Mouse (Mus musculus): ENCODE results near the gene Chchd6. TPM values are rescaled to one million over a fixed set of nuclear protein-coding genes. Genes with fewer than 3 reads are reported as not detected.
A peak's percentile ranks its signal among the peaks of the same experiment; 100 is the strongest.

Chchd6 gene
- polyA plus RNA-seq, 1 experiment from 2014 or later = 63.0 TPM

DNA sequence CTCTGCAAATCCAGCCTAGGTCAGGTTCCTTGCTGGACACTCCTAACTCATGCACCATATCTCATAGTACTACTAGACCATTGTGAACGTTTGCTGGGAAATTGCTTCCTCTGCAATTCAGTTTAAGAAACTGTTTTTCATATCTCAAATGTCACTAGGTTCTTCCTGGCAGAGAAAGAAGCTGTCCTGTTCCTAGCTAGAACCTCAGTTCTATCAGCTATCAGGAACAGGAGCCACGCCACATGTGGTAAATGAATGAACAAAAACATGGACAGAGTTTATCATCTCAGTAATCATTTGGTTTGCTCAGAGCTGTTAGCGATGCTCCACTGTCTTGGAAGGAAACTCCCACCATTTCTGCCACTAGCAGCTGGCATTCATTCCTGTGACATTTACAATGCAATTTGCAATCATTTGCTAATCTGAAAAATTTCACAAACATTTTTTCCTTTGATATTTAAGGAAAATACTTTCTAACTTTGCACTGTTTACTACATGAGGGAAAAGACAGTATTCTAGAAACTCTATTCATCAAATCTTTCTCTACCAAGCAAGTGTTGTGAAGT is 179.3 kb downstream of the Chchd6 start:
- WGBS = 75% methylated on average over 3 of the region's 3 CpGs
- no peak overlapping the region for H3K27ac ChIP-seq (replicated peaks; ENCODE audit: low read depth, low read length)
- no peak for DNase-seq (ENCODE audit: low spot score)
- no peaks in the 10 kb centered on the region for H3K36me3 ChIP-seq (replicated peaks; ENCODE audit: control insufficient read depth, insufficient read depth, low read depth, low read length)
- H3K4me3 ChIP-seq (ENCODE audit: low read depth, low read length) = no peak overlapping the region
- no peak overlapping the region for H3K4me2 ChIP-seq (ENCODE audit: low read depth, low read length)
- no peak for ATAC-seq (replicated peaks; ENCODE audit: insufficient number of reproducible peaks, low FRiP score, low TSS enrichment, low read depth)
- H3K27me3 ChIP-seq (ENCODE audit: control insufficient read depth, insufficient read depth, low read length) = no peaks in the 10 kb centered on the region
- H3K9ac ChIP-seq (replicated peaks; ENCODE audit: low read length) = no peak overlapping the region
- H3K4me1 ChIP-seq (ENCODE audit: control insufficient read depth, insufficient read depth, low read length) = no peaks in the 10 kb centered on the region
- H3K9me3 ChIP-seq (replicated peaks; ENCODE audit: control insufficient read depth, low read length) = no peaks in the 10 kb centered on the region

DNA sequence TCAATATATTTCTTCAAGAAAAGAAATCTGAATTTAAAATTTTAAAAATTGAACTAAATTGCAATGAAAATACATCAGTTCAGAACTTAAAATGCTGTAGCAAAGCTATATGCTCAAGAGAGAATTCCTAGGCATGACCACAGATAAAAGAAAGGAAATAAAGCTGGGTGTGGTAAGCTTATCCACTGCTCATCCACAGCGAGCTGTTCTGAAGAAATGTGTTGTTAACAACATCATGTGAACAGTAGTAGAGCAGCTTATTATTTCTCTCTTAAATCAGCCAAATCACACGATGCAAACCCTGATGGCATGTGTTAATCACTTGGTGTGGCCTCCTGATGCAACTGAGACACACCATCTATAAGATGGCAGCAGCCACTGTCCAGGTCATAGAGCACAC is 180.4 kb downstream of the Chchd6 start:
- WGBS = 80% methylated on average over 2 of the region's 2 CpGs
- no peaks in the 10 kb centered on the region for H3K9me3 ChIP-seq (replicated peaks; ENCODE audit: control insufficient read depth, low read length)
- H3K27ac ChIP-seq (replicated peaks; ENCODE audit: low read depth, low read length) = no peak overlapping the region
- ATAC-seq (replicated peaks; ENCODE audit: insufficient number of reproducible peaks, low FRiP score, low TSS enrichment, low read depth) (no peak), DNase-seq (ENCODE audit: low spot score) (no peak)
- no peaks in the 10 kb centered on the region for H3K27me3 ChIP-seq (ENCODE audit: control insufficient read depth, insufficient read depth, low read length)
- H3K36me3 ChIP-seq (replicated peaks; ENCODE audit: control insufficient read depth, insufficient read depth, low read depth, low read length) = no peaks in the 10 kb centered on the region
- H3K4me1 ChIP-seq (ENCODE audit: control insufficient read depth, insufficient read depth, low read length) = no peaks in the 10 kb centered on the region
- no peak overlapping the region for H3K4me3 ChIP-seq (ENCODE audit: low read depth, low read length)
- H3K4me2 ChIP-seq (ENCODE audit: low read depth, low read length) = no peak overlapping the region
- H3K9ac ChIP-seq (replicated peaks; ENCODE audit: low read length) = no peak overlapping the region

DNA sequence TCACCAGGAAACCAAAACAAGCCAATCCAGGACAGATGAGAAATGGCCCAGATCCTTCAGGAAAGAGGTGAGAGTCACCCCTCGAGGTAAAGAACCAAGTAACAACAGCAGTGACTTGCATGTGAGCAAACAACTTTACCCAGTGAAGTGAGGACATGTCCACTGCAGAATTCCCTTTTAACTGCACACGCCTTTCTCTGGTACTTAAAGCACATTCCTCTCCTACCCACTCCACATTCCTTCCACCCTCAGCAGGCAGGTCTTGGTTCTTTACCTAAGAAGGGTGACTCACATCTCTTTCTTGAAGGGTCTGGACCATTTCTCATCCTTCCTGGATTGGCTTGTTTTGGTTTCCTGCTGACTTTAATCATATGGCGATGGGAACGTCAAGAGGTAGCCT is 181.3 kb downstream of the Chchd6 start:
- no peak for DNase-seq (ENCODE audit: low spot score)
- Histone ChIP-seq H3K36me3 (replicated peaks; ENCODE audit: control insufficient read depth, insufficient read depth, low read depth, low read length) (no peaks in the 10 kb centered on the region), H3K4me2 (ENCODE audit: low read depth, low read length) (no peak overlapping the region), H3K9ac (replicated peaks; ENCODE audit: low read length) (no peak overlapping the region), H3K27ac (replicated peaks; ENCODE audit: low read depth, low read length) (no peak overlapping the region), H3K4me1 (ENCODE audit: control insufficient read depth, insufficient read depth, low read length) (no peaks in the 10 kb centered on the region), H3K27me3 (ENCODE audit: control insufficient read depth, insufficient read depth, low read length) (no peaks in the 10 kb centered on the region), H3K4me3 (ENCODE audit: low read depth, low read length) (no peak overlapping the region), H3K9me3 (replicated peaks; ENCODE audit: control insufficient read depth, low read length) (no peaks in the 10 kb centered on the region)
- WGBS = 86% methylated on average over 4 of the region's 4 CpGs
- ATAC-seq (replicated peaks; ENCODE audit: insufficient number of reproducible peaks, low FRiP score, low TSS enrichment, low read depth) = no peak

DNA sequence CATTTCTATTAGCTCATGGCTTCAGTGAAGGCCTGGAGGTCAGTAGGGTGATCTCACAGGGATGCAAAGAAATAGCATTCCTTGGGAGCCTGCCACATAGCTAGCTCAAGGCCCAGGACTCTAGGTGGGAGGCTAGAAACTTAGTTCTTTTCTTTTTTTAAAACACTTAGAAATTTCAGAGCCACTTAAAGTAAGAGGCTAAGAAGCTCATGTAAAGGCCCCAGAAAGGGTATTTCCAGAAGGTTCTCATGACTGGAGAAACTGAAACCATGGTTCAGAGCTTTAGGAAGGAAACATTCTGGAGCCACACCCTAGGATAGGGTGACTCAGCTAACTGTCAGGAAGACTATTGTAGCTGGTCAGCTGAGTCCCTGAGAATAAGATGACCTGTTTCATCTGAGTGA is 182.0 kb downstream of the Chchd6 start:
- no peak for DNase-seq (ENCODE audit: low spot score)
- ATAC-seq (replicated peaks; ENCODE audit: insufficient number of reproducible peaks, low FRiP score, low TSS enrichment, low read depth) = no peak
- no peaks in the 10 kb centered on the region for H3K9me3 ChIP-seq (replicated peaks; ENCODE audit: control insufficient read depth, low read length)
- H3K4me2 ChIP-seq (ENCODE audit: low read depth, low read length) = no peak overlapping the region
- H3K36me3 ChIP-seq (replicated peaks; ENCODE audit: control insufficient read depth, insufficient read depth, low read depth, low read length) = no peaks in the 10 kb centered on the region
- H3K4me3 ChIP-seq (ENCODE audit: low read depth, low read length) = no peak overlapping the region
- H3K4me1 ChIP-seq (ENCODE audit: control insufficient read depth, insufficient read depth, low read length) = no peaks in the 10 kb centered on the region
- H3K27ac ChIP-seq (replicated peaks; ENCODE audit: low read depth, low read length) = no peak overlapping the region
- H3K27me3 ChIP-seq (ENCODE audit: control insufficient read depth, insufficient read depth, low read length) = no peaks in the 10 kb centered on the region
- no peak overlapping the region for H3K9ac ChIP-seq (replicated peaks; ENCODE audit: low read length)

DNA sequence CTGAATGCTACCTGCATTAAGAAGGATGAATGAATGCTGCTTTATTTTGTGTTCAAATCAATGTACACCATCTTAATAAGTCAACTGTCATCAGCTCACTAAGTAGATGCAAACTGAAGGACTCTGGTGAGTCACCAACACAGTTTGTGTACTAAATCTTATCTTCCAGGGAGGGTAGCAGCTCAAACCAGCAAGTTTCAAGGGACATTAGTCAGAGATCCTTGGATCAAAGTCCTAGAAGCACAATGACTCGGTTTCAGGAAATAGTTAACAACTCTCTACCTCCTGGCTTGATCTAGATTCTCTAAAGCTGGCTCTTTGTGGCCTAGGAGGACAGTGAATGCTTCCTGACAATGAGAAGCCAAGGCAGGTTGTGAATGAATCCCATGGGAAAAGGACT is 182.9 kb downstream of the Chchd6 start:
- Histone ChIP-seq H3K9ac (replicated peaks; ENCODE audit: low read length) (no peak overlapping the region), H3K36me3 (replicated peaks; ENCODE audit: control insufficient read depth, insufficient read depth, low read depth, low read length) (no peaks in the 10 kb centered on the region), H3K27me3 (ENCODE audit: control insufficient read depth, insufficient read depth, low read length) (no peaks in the 10 kb centered on the region), H3K4me2 (ENCODE audit: low read depth, low read length) (no peak overlapping the region), H3K4me1 (ENCODE audit: control insufficient read depth, insufficient read depth, low read length) (no peaks in the 10 kb centered on the region), H3K4me3 (ENCODE audit: low read depth, low read length) (no peak overlapping the region), H3K9me3 (replicated peaks; ENCODE audit: control insufficient read depth, low read length) (no peaks in the 10 kb centered on the region), H3K27ac (replicated peaks; ENCODE audit: low read depth, low read length) (no peak overlapping the region)
- DNase-seq (ENCODE audit: low spot score) (no peak), ATAC-seq (replicated peaks; ENCODE audit: insufficient number of reproducible peaks, low FRiP score, low TSS enrichment, low read depth) (no peak)
- 60% methylated on average over 1 of the region's 1 CpGs for WGBS

DNA sequence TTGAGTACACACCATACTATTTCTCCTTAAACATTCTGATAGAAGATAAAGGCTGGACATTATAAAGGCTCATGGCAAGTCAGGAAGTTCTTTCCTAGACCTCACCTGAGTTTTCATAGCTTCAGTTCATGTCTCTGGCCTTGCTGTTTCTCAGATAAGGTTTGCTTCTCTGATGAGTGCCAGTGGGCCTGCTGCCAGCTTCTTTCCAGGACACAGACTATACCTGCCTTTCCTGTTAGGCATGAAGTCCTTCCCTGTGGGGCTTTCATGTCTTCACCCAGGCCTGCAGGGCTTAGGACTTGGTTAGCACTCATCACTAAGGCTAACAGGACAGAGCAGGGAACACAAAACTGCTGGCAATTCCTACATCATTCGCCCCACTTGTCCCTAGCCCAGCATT is 186.4 kb downstream of the Chchd6 start:
- ATAC-seq (replicated peaks; ENCODE audit: insufficient number of reproducible peaks, low FRiP score, low TSS enrichment, low read depth) (no peak), DNase-seq (ENCODE audit: low spot score) (no peak)
- H3K9me3 ChIP-seq (replicated peaks; ENCODE audit: control insufficient read depth, low read length) = no peaks in the 10 kb centered on the region
- WGBS = 81% methylated on average over 1 of the region's 1 CpGs
- H3K27ac ChIP-seq (replicated peaks; ENCODE audit: low read depth, low read length) = no peak overlapping the region
- no peaks in the 10 kb centered on the region for H3K4me1 ChIP-seq (ENCODE audit: control insufficient read depth, insufficient read depth, low read length)
- H3K4me2 ChIP-seq (ENCODE audit: low read depth, low read length) = no peak overlapping the region
- H3K4me3 ChIP-seq (ENCODE audit: low read depth, low read length) = no peak overlapping the region
- no peak overlapping the region for H3K9ac ChIP-seq (replicated peaks; ENCODE audit: low read length)
- no peaks in the 10 kb centered on the region for H3K36me3 ChIP-seq (replicated peaks; ENCODE audit: control insufficient read depth, insufficient read depth, low read depth, low read length)
- H3K27me3 ChIP-seq (ENCODE audit: control insufficient read depth, insufficient read depth, low read length) = no peaks in the 10 kb centered on the region

DNA sequence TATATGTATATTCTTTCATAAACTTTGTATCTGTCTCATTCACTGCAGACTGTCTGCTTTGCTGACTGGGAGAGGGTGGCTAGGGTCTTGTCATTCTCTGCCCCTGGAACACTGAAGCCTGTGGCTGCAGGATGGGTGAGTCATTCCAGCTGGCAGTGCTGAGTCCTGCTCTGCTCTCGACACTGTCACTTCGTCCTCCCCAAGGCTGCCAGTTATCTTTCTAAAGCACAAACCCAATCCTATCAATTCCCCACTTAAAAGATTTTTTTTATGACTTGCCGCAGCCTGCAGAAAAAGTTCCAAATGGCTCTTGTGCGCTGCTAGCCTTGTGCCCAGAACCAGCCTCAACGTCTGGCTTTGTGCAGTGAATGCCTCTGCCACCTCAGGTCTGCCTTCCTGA is 187.2 kb downstream of the Chchd6 start:
- H3K9me3 ChIP-seq (replicated peaks; ENCODE audit: control insufficient read depth, low read length) = no peaks in the 10 kb centered on the region
- ATAC-seq (replicated peaks; ENCODE audit: insufficient number of reproducible peaks, low FRiP score, low TSS enrichment, low read depth) = no peak
- no peaks in the 10 kb centered on the region for H3K4me1 ChIP-seq (ENCODE audit: control insufficient read depth, insufficient read depth, low read length)
- DNase-seq (ENCODE audit: low spot score) = no peak
- H3K9ac ChIP-seq (replicated peaks; ENCODE audit: low read length) = no peak overlapping the region
- no peak overlapping the region for H3K4me2 ChIP-seq (ENCODE audit: low read depth, low read length)
- no peak overlapping the region for H3K4me3 ChIP-seq (ENCODE audit: low read depth, low read length)
- no peaks in the 10 kb centered on the region for H3K27me3 ChIP-seq (ENCODE audit: control insufficient read depth, insufficient read depth, low read length)
- 86% methylated on average over 5 of the region's 5 CpGs for WGBS
- no peaks in the 10 kb centered on the region for H3K36me3 ChIP-seq (replicated peaks; ENCODE audit: control insufficient read depth, insufficient read depth, low read depth, low read length)
- H3K27ac ChIP-seq (replicated peaks; ENCODE audit: low read depth, low read length) = no peak overlapping the region

DNA sequence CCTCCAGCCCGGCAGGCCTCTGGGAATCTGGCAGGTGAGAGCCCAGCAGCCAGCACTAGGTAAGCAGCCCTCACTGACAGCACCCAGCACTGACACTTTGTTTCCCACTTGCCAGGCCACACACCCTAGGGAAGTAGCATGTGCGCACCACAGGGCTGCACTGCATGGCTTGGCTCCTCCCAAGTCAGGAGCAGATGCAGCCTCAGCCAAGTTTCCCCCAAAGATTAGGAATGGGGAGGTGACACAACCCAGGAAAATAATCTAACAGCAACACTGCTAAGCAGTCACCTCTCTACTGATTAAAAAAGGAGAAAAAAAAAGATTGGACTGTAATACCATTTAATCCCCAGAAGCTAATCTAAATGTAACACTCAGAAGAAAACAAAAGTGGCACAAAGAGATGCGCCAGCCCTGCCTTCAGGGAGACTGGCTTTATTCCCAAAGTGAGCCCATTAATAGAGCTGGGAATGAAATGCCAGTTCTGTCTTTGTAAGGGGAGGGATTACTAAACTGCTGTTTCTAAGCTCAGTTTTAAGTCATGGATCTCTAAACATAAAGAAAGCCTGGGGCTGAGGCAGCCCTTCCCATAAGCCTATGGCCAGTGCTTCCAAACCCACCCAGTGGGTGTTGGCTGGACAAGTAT is 188.1 kb downstream of the Chchd6 start:
- no peaks in the 10 kb centered on the region for H3K36me3 ChIP-seq (replicated peaks; ENCODE audit: control insufficient read depth, insufficient read depth, low read depth, low read length)
- no peak overlapping the region for H3K27ac ChIP-seq (replicated peaks; ENCODE audit: low read depth, low read length)
- no peaks in the 10 kb centered on the region for H3K4me1 ChIP-seq (ENCODE audit: control insufficient read depth, insufficient read depth, low read length)
- DNase-seq (ENCODE audit: low spot score) = no peak
- ATAC-seq (replicated peaks; ENCODE audit: insufficient number of reproducible peaks, low FRiP score, low TSS enrichment, low read depth) = peak; percentile 44
- no peaks in the 10 kb centered on the region for H3K9me3 ChIP-seq (replicated peaks; ENCODE audit: control insufficient read depth, low read length)
- no peak overlapping the region for H3K4me2 ChIP-seq (ENCODE audit: low read depth, low read length)
- H3K9ac ChIP-seq (replicated peaks; ENCODE audit: low read length) = no peak overlapping the region
- H3K27me3 ChIP-seq (ENCODE audit: control insufficient read depth, insufficient read depth, low read length) = no peaks in the 10 kb centered on the region
- no peak overlapping the region for H3K4me3 ChIP-seq (ENCODE audit: low read depth, low read length)
- WGBS = 75% methylated on average over 3 of the region's 3 CpGs
